Mouse (Mus musculus) limb, embryonic 12.5 days (tissue): ENCODE results near the gene Inpp4a. TPM values are rescaled to one million over a fixed set of nuclear protein-coding genes. Genes with fewer than 3 reads are reported as not detected.

Experiments used
- ATAC-seq: fragments of 200-750 bp; cut with Nextera tagmentation; 2 replicates; pipeline ENCODE4 v1.8.0; 2017; ENCODE audit warnings: low read depth, moderate TSS enrichment; ENCODE audit not compliant: insufficient number of reproducible peaks, insufficient read depth, low FRiP score, low TSS enrichment
- H3K27ac ChIP-seq: fragments of 300-500 bp; sonication (generic); 2 replicates; pipeline ENCODE4 v1.5.1; 2016; ENCODE audit warnings: mild to moderate bottlenecking, moderate library complexity
- H3K27me3 ChIP-seq: fragments of 300-500 bp; sonication (generic); 2 replicates; pipeline ENCODE4 v1.6.1; 2016; ENCODE audit warnings: mild to moderate bottlenecking, moderate library complexity
- H3K36me3 ChIP-seq: fragments of 300-500 bp; sonication (generic); 2 replicates; pipeline ENCODE4 v1.6.1; 2016; ENCODE audit warnings: mild to moderate bottlenecking, moderate library complexity
- H3K4me1 ChIP-seq: fragments of 300-500 bp; sonication (generic); replicated peaks from 2 replicates; pipeline ENCODE4 v1.6.1; 2016
- H3K4me2 ChIP-seq: fragments of 300-500 bp; sonication (generic); 2 replicates; pipeline ENCODE4 v1.6.1; 2016; ENCODE audit warnings: mild to moderate bottlenecking, moderate library complexity
- H3K4me3 ChIP-seq: fragments of 300-500 bp; sonication (generic); replicated peaks from 2 replicates; pipeline ENCODE4 v1.5.1; 2016; ENCODE audit warnings: mild to moderate bottlenecking
- H3K9ac ChIP-seq: fragments of 300-500 bp; sonication (generic); replicated peaks from 2 replicates; pipeline ENCODE4 v1.6.1; 2016; ENCODE audit warnings: mild to moderate bottlenecking, moderate library complexity
- H3K9me3 ChIP-seq: fragments of 300-500 bp; sonication (generic); 2 replicates; pipeline ENCODE4 v1.6.1; 2016; ENCODE audit warnings: mild to moderate bottlenecking, moderate library complexity
- WGBS: fragments of 180-500 bp; shearing (Covaris S2); methylation state at CpG from one replicate; pipeline ENCODE4 v1.1.7; 2016; 5-methylcytosine and 5-hydroxymethylcytosine counted together
- polyA plus RNA-seq: library from polyadenylated mRNA; unstranded; fragments of >200 nt; fragmentation: Nextera tagmentation; extraction: Ambion mirVana; gene quantifications from 2 replicates; pipeline ENCODE4 v1.2.1, GENCODE M21; 2016

Inpp4a gene
- polyA plus RNA-seq: 16.2 and 18.6 TPM in 2 replicates

DNA sequence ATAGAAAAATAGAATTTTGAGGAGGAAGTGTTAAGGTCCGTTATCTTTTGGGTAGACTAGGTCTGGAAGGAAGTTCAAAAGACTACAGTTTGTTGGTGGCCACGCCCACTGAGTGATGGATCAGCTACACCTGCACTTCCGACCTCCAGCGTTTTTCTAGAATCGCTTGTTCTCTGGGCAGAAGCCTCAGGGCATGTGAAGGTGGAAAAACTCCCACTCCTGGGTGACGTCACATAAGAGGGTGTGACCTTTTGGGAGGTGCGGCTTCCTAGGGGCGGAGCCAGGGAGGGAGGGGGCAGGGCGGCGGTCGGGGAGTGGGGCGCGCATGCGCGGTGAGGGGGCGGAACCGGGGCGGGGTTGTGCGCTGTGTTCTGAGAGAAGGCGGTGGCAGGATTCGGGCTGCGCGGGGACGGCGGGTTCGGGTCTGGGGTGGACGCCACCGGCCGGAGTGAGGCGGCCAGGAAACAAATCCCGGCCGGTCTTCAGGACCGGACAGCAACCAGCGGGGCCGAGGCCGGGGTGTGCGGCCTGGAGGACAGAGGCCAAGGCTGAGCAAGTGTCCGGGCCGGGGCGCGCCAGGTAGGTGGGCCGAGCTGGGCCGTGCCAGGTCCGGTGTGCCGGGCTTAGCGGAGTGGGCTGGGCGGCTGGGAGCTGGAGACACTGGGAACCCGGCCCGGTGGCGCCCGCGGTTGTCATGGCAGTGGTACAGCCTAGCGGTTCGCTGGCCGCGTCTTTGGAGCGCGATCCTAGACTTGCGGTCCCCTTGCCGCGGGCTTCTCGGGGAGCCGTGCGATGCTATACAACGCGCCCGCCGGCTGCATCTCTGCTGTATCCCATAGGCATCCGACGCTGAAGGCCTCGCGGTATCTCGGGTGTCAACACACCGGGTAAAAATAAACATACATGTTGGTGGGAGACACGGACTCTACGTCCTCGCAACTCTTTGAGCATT, at the start of gene Inpp4a:
Inpp4a (plus strand) TSS at position 326 of the 952 bp plus-strand sequence.
- H3K9me3 ChIP-seq: no peaks in the 10 kb centered on the region
- no peaks in the 10 kb centered on the region for H3K36me3 ChIP-seq
- peak within 1 kb of the TSS; percentile 67 for H3K4me2 ChIP-seq
- H3K4me3 ChIP-seq: peak within 1 kb of the TSS; percentile 64
- peak within 1 kb of the TSS; percentile 72 for H3K9ac ChIP-seq
- peak; percentile 90 for ATAC-seq
- peaks cover 10% of the 10 kb centered on the region for H3K4me1 ChIP-seq
- no peak within 1 kb of the TSS; the same call in 1 of the 2 replicates for H3K27ac ChIP-seq
- H3K27me3 ChIP-seq: no peaks in the 10 kb centered on the region
- WGBS: 1% methylated on average over 73 of the region's 77 CpGs

DNA sequence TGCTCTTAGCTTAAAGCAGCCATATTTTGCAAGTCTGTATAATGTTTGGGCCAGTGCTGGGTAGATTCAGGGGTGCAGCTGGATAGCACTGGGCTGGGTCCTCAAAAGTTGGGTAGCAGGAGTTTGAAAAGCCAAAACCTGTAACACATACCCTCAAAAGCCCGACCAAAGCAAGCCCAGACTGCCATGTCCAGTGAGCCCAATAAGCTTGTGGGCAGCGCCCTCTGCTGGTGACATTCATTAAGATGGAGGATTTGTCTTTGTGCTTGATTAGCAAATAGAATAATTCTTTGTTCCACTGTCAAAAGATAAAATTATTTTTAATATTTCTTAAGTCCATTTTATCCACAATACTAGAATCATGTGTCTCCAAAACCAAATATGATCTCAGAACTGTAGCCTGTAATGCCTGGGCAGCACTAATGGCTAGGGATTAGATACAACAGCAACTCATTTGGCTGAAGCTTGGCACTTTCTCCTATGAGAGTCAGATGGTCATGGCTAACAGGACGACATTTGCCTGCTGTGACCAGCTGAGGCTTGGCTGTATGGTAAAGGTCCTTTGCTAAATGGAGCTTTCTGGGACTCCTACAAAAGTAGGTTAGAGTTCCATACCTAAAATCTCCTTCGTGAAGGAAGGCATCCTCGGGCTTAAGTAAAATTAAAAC, 48.9 kb upstream of the Inpp4a start:
- Histone ChIP-seq H3K36me3 (no peaks in the 10 kb centered on the region), H3K9ac (no peak overlapping the region), H3K27me3 (no peaks in the 10 kb centered on the region), H3K9me3 (no peaks in the 10 kb centered on the region), H3K27ac (no peak overlapping the region), H3K4me2 (no peak overlapping the region), H3K4me1 (0 out of 2 replicates have a peak, but pooled peaks cover 3% of the 10 kb centered on the region), H3K4me3 (no peak overlapping the region)
- WGBS: 35% methylated on average over 5 of the region's 5 CpGs
- no peak for ATAC-seq

DNA sequence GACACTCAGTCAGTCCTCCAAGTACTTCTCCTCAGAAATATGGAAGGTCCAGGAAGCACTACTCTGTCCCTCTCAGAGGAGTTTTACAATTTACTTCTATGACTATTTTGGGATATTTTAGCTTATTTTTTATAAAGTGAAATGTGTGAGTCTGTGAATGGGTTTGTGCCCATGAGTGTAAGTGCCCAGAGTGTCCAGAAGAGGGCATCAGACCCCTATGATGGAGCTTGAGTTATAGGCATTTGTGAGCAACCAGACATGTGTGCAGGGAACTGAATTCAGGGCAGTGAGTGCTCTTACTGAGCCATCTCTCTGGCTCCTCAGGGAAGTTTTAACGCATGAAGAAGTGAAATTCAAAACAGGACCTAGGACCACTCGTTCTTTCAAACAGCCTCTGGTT, 41.2 kb upstream of the Inpp4a start:
- H3K27me3 ChIP-seq: no peaks in the 10 kb centered on the region
- H3K4me1 ChIP-seq: no peaks in the 10 kb centered on the region
- no peak overlapping the region for H3K4me3 ChIP-seq
- H3K36me3 ChIP-seq: no peaks in the 10 kb centered on the region
- H3K4me2 ChIP-seq: no peak overlapping the region
- 90% methylated on average over 2 of the region's 2 CpGs for WGBS
- no peak overlapping the region for H3K9ac ChIP-seq
- H3K9me3 ChIP-seq: no peaks in the 10 kb centered on the region
- H3K27ac ChIP-seq: no peak overlapping the region
- no peak for ATAC-seq

DNA sequence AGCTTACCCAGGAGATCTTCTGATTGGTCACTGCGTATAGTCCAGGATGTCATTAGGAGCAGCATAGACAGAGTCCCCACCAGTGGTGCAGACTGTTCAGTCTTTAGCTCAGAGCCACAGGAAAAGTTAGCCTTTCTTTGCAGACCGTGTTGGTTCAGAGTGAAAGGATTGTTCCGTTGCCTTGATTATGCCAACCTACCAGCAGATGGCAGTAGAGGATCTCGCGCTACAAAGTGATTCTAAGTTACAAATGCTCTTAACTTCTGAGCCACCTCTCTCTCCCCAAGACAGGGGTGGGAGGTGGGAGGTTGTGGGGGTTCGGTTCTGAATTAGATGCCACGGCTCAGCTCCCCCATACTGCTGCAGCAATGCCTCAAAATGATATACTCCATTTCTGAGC, 27.2 kb upstream of the Inpp4a start:
- Histone ChIP-seq H3K9me3 (no peaks in the 10 kb centered on the region), H3K4me2 (no peak overlapping the region), H3K4me1 (no peaks in the 10 kb centered on the region), H3K27ac (no peak overlapping the region), H3K4me3 (no peak overlapping the region), H3K36me3 (no peaks in the 10 kb centered on the region), H3K9ac (no peak overlapping the region), H3K27me3 (0 out of 2 replicates have a peak, but pooled peaks cover 2% of the 10 kb centered on the region)
- 12% methylated on average over 7 of the region's 7 CpGs for WGBS
- ATAC-seq: no peak; the same call in 1 of the 2 replicates

DNA sequence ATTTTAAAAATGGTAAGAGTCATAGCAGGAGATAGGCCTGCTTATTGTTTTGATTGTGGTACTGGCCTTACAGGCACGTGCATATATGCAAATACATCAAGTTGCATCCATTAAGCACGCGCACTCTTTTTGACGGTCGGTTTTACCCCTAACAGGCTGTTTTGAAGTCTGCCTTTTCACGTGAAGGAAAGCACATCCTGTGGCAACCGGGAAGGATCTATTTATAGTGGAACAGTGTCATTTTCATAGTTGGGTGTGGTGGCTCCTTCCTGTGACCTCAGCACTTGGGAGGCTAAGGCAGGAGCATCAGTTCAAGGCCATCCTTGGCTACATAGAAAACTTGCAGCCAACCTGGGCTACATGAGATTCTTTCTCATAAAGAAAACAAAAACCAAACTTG, 13.1 kb upstream of the Inpp4a start:
- Histone ChIP-seq H3K4me3 (no peak overlapping the region), H3K36me3 (no peaks in the 10 kb centered on the region), H3K9ac (no peak overlapping the region), H3K4me1 (no peaks in the 10 kb centered on the region), H3K27ac (no peak overlapping the region), H3K9me3 (peaks cover 6% of the 10 kb centered on the region; the same call in 1 of the 2 replicates), H3K4me2 (no peak overlapping the region), H3K27me3 (no peaks in the 10 kb centered on the region)
- 82% methylated on average over 7 of the region's 7 CpGs for WGBS
- ATAC-seq: no peak

DNA sequence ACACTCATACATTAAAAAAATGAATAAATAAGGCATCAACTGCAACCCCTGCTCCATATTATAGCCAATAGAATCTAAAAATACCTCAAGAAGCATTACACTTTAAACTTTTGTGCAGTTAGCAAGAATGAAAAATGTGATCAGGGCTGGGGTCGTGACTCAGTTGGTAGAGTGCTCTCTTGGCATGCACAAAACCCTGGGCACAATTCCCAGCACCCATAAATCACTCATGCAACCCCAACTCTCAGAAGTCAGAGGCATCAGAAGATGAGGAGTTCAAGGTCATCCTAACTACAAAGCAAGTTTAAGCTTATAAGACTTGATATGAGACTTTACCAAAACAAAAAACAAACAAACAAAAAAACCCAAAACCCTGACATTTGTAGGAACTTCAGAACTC, 11.9 kb upstream of the Inpp4a start:
- no peak overlapping the region for H3K27ac ChIP-seq
- H3K9ac ChIP-seq: no peak overlapping the region
- H3K9me3 ChIP-seq: peaks cover 6% of the 10 kb centered on the region; the same call in 1 of the 2 replicates
- no peak overlapping the region for H3K4me3 ChIP-seq
- H3K27me3 ChIP-seq: no peaks in the 10 kb centered on the region
- H3K4me1 ChIP-seq: no peaks in the 10 kb centered on the region
- no peak for ATAC-seq
- 83% methylated on average over 1 of the region's 1 CpGs for WGBS
- H3K36me3 ChIP-seq: no peaks in the 10 kb centered on the region
- H3K4me2 ChIP-seq: no peak overlapping the region

DNA sequence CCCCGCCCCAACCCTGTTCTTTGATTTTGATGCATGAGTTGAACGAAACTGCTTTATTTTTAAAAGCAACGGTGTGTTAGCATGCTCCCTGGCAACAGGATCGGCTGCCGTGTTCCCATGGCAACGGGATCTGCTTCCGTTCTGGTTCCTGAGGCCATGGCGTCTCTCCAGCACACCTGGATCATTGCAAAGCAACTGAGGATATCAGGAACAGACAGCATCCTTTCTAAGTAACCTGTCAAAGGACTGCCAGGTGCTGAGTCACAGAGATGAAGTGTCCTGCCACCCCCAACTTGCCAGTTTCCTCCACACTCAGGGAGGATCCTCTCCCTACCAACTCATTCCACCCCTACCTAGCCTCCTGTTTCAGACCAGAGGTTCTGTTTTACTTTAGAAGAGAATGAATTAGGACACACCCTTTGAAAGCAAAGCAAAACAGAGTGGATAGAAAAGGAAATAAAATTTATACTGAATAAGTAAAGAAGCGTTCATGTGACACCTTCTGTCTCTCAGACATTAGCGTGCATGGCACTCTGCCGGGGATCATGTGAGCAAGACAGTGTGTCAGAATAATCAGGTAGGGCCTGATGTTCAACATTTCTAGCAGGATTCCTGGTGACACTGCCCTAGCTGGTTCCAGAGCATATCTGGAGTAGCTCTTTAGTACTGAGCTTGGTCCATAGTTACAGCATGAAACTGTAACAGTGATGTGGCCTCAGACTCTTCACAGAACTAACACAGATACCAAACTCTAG, 11.3 kb upstream of the Inpp4a start:
- WGBS: 74% methylated on average over 11 of the region's 11 CpGs
- H3K9me3 ChIP-seq: peaks cover 6% of the 10 kb centered on the region; the same call in 1 of the 2 replicates
- no peak overlapping the region for H3K4me2 ChIP-seq
- no peaks in the 10 kb centered on the region for H3K36me3 ChIP-seq
- no peaks in the 10 kb centered on the region for H3K27me3 ChIP-seq
- no peak for ATAC-seq
- no peak overlapping the region for H3K9ac ChIP-seq
- H3K4me1 ChIP-seq: no peaks in the 10 kb centered on the region
- H3K4me3 ChIP-seq: no peak overlapping the region
- no peak overlapping the region for H3K27ac ChIP-seq

DNA sequence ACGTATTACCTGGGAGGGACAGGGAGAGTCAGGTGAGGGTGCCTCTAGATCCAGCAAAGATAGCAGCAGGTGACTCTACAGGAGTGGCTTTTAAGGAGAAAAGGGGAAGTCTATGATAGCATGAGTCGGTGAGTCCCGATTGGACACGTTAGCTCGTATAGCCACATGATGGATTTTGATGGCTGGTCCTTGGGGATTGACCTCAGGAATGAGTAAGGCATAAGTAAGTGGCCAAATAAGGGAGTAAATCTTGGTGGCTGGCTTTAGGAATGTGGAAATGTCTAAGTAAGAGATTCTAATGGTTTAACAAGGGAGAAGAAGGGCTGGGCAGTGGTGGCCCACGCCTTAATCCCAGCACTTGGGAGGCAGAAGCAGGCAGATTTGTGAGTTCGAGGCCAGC, 10.7 kb upstream of the Inpp4a start:
- Histone ChIP-seq H3K9ac (no peak overlapping the region), H3K27me3 (no peaks in the 10 kb centered on the region), H3K9me3 (0 out of 2 replicates have a peak, but pooled peaks cover under 1% of the 10 kb centered on the region), H3K4me1 (no peaks in the 10 kb centered on the region), H3K36me3 (no peaks in the 10 kb centered on the region), H3K4me2 (no peak overlapping the region), H3K27ac (no peak overlapping the region), H3K4me3 (no peak overlapping the region)
- ATAC-seq: no peak
- WGBS: 84% methylated on average over 7 of the region's 7 CpGs

DNA sequence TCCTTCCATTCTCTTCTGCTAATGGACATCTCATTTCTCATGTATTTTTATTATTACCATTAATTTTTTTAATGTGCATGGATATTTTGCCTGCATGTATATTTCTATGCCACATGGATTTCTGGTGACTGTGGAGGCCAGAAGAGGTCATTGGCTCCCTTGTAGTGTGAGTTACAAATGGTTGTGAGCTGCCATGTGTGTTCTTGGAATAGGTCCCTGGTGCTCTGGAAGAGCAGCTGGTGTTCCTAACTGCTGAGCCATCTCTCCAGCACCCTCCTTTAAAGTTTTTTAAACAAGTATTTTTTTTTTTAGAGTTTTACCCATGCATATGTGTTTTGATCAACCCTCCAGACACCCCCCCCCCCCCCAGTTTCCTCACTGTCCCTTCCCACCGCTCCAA, 3.3 kb upstream of the Inpp4a start:
- H3K27me3 ChIP-seq: no peaks in the 10 kb centered on the region
- H3K36me3 ChIP-seq: no peaks in the 10 kb centered on the region
- no peak overlapping the region for H3K4me2 ChIP-seq
- ATAC-seq: no peak
- no peak overlapping the region for H3K4me3 ChIP-seq
- no peak overlapping the region for H3K9ac ChIP-seq
- no peak overlapping the region for H3K27ac ChIP-seq
- WGBS: 40% methylated on average over 1 of the region's 1 CpGs
- peaks cover 10% of the 10 kb centered on the region for H3K4me1 ChIP-seq
- H3K9me3 ChIP-seq: no peaks in the 10 kb centered on the region

DNA sequence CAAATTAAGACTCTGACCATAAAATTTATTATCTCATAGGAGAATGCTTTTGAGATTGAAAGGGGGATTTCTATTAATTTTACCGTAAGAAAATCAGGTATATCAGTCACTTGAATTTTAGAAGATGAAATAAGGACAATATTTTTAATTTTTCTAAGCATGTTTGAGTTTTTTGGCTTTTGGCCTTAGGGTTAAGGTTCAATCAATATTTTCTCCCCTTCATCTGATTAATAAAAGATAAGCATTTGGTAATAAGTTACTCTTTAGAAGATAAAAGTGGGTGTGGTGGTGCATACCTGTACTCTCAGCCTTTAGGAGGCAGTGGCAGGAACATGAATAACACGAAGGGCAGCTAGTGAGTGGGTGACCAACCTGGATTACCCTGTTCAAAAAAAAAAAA, 761 bp upstream of the Inpp4a start:
- no peak overlapping the region for H3K4me2 ChIP-seq
- H3K4me3 ChIP-seq: no peak overlapping the region
- no peak overlapping the region for H3K9ac ChIP-seq
- ATAC-seq: no peak
- H3K9me3 ChIP-seq: no peaks in the 10 kb centered on the region
- no peaks in the 10 kb centered on the region for H3K27me3 ChIP-seq
- peaks cover 10% of the 10 kb centered on the region for H3K4me1 ChIP-seq
- no peak overlapping the region for H3K27ac ChIP-seq
- WGBS: 85% methylated on average over 2 of the region's 2 CpGs
- no peaks in the 10 kb centered on the region for H3K36me3 ChIP-seq

DNA sequence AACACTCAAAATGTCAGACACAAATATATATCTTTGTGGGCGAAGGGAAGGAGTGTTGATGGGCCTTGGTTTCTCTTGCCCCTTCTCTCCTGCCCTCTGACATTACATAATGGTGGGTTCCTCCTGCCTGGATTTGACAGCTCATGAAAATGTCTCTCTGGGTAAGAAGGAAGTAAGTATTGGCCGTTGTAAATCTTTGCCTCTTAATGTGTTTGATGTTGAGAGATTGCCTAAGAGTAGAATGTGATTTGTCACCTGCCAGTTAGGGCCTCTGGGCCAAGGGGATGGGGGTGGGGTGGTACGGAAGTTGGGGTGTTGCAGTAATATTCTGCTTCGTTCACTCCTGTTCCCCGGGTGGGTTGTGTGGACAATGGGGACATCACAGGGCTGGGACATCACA, 985 bp downstream of the Inpp4a start:
- Histone ChIP-seq H3K27ac (no peak overlapping the region), H3K9me3 (no peaks in the 10 kb centered on the region), H3K36me3 (no peaks in the 10 kb centered on the region), H3K4me2 (peak overlapping the region; percentile 67), H3K4me3 (peak overlapping the region; percentile 64), H3K4me1 (peaks cover 10% of the 10 kb centered on the region), H3K27me3 (no peaks in the 10 kb centered on the region), H3K9ac (peak overlapping the region; percentile 72)
- WGBS: 21% methylated on average over 5 of the region's 5 CpGs
- no peak for ATAC-seq
